Comparison of ENCODE assay signal across 8 mouse cellular contexts in genomic region chr3:28562612-28563332, GRCm38 (mm10).
DNase-seq lines count a peak whose midpoint lies in the region; ATAC-seq and TF ChIP-seq lines count a peak whose summit lies in the region.

No protein-coding gene starts in this region.

- H3K27me3 ChIP-seq in hindbrain, embryonic 10.5 days (ENCODE audit: insufficient read depth, poor library complexity, severe bottlenecking) = no peaks in the 10 kb centered on the region
- no peaks in the 10 kb centered on the region for H3K27me3 ChIP-seq in hindbrain, embryonic 16.5 days (replicated peaks; ENCODE audit: control insufficient read depth, insufficient read depth, low read length)
- H3K27me3 ChIP-seq in kidney, embryonic 14.5 days (ENCODE audit: control insufficient read depth, insufficient read depth, low read length) = no peaks in the 10 kb centered on the region

- 78% methylated on average over 10 of the region's 10 CpGs for WGBS in hindbrain, embryonic 10.5 days
- WGBS in hindbrain, embryonic 16.5 days = 83% methylated on average over 10 of the region's 10 CpGs
- 66% methylated on average over 10 of the region's 10 CpGs for WGBS in kidney, embryonic 14.5 days

- H3K4me2 ChIP-seq in hindbrain, embryonic 16.5 days (ENCODE audit: low read length) = no peak overlapping the region
- no peak overlapping the region for H3K4me2 ChIP-seq in kidney, embryonic 14.5 days (replicated peaks; ENCODE audit: low read depth, low read length)

- no peak for ATAC-seq in hindbrain, embryonic 16.5 days
- peak; percentile 81 for ATAC-seq in kidney, embryonic 14.5 days (ENCODE audit: low FRiP score, low TSS enrichment)
- ATAC-seq in monocyte, adult 5-6 weeks (replicated peaks; ENCODE audit: insufficient number of reproducible peaks, low FRiP score, low TSS enrichment, poor library complexity, severe bottlenecking) = no peak

- H3K36me3 ChIP-seq in hindbrain, embryonic 10.5 days = 0 out of 2 replicates have a peak, but pooled peaks cover 6% of the 10 kb centered on the region
- H3K36me3 ChIP-seq in hindbrain, embryonic 16.5 days (ENCODE audit: control insufficient read depth, insufficient read depth, low read length) = peaks cover 16% of the 10 kb centered on the region
- H3K36me3 ChIP-seq in ES-E14 (ENCODE audit: control insufficient read depth, insufficient read depth, low read length, poor library complexity, severe bottlenecking) = no peaks in the 10 kb centered on the region
- no peaks in the 10 kb centered on the region for H3K36me3 ChIP-seq in kidney, embryonic 14.5 days (ENCODE audit: control insufficient read depth, insufficient read depth, low read length)

- DNase-seq in hindbrain, embryonic 10.5 days (ENCODE audit: low spot score) = peak; percentile 25
- DNase-seq in ES-E14 (ENCODE audit: low read depth, low spot score) = peak; percentile 41
- DNase-seq in cerebellum, postnatal 36 days = peak; percentile 30 to 34
- DNase-seq in skeletal muscle tissue, adult 2 months (ENCODE audit: low read depth, low spot score) = peak; percentile 67
- DNase-seq in right cerebral cortex, adult 18-20 months = no peak

- in situ Hi-C loops in ES-E14 (cut with MboI; ENCODE audit: low sequenced_read_pairs in 2 of 2, unreplicated experiment in 2 of 2) = loop anchor here in 1 of 2 experiments (10.0 kb wide), 1 partner anchor 412 kb away; no protein-coding TSS in a partner anchor

- H3K9ac ChIP-seq in hindbrain, embryonic 16.5 days (ENCODE audit: low read depth, low read length) = no peak overlapping the region
- no peak overlapping the region for H3K9ac ChIP-seq in ES-E14 (ENCODE audit: insufficient read depth, low read depth, low read length, poor library complexity, severe bottlenecking)
- no peak overlapping the region for H3K9ac ChIP-seq in kidney, embryonic 14.5 days (ENCODE audit: low read depth, low read length)

- no peak overlapping the region for H3K27ac ChIP-seq in hindbrain, embryonic 10.5 days
- no peak overlapping the region for H3K27ac ChIP-seq in hindbrain, embryonic 16.5 days (ENCODE audit: low read depth, low read length)
- no peak overlapping the region for H3K27ac ChIP-seq in ES-E14 (ENCODE audit: insufficient read depth, low read depth, low read length, poor library complexity, severe bottlenecking)
- H3K27ac ChIP-seq in kidney, embryonic 14.5 days (ENCODE audit: low read depth, low read length) = no peak overlapping the region

- H3K4me1 ChIP-seq in hindbrain, embryonic 10.5 days (replicated peaks) = 0 out of 2 replicates have a peak, but pooled peaks cover 5% of the 10 kb centered on the region
- peaks cover 9% of the 10 kb centered on the region for H3K4me1 ChIP-seq in hindbrain, embryonic 16.5 days (ENCODE audit: control insufficient read depth, insufficient read depth, low read depth, low read length)
- H3K4me1 ChIP-seq in ES-E14 (ENCODE audit: control insufficient read depth in 2 of 2, insufficient read depth in 2 of 2, low read length in 2 of 2, poor library complexity in 1 of 2) = no peaks in the 10 kb centered on the region
- H3K4me1 ChIP-seq in kidney, embryonic 14.5 days (ENCODE audit: control insufficient read depth, insufficient read depth, low read length) = no peaks in the 10 kb centered on the region

- H3K4me3 ChIP-seq in hindbrain, embryonic 10.5 days = no peak overlapping the region
- H3K4me3 ChIP-seq in hindbrain, embryonic 16.5 days (ENCODE audit: low read length) = no peak overlapping the region
- no peak overlapping the region for H3K4me3 ChIP-seq in ES-E14 (ENCODE audit: insufficient read depth in 1 of 2, low read depth in 1 of 2, low read length in 2 of 2, poor library complexity in 1 of 2, severe bottlenecking in 1 of 2)
- H3K4me3 ChIP-seq in kidney, embryonic 14.5 days (ENCODE audit: low read length) = no peak overlapping the region

- H3K9me3 ChIP-seq in hindbrain, embryonic 10.5 days = 0 out of 2 replicates have a peak, but pooled peaks cover 2% of the 10 kb centered on the region
- H3K9me3 ChIP-seq in hindbrain, embryonic 16.5 days (ENCODE audit: control insufficient read depth, low read length) = no peaks in the 10 kb centered on the region
- H3K9me3 ChIP-seq in ES-E14 (ENCODE audit: control insufficient read depth, insufficient read depth, low read depth, low read length) = no peaks in the 10 kb centered on the region
- no peaks in the 10 kb centered on the region for H3K9me3 ChIP-seq in kidney, embryonic 14.5 days (ENCODE audit: control insufficient read depth, low read length)

TF ChIP-seq in ES-E14, 5 proteins besides CTCF, POLR2A, EP300 and RAD21:
- TF ChIP-seq HCFC1 (IDR thresholded peaks at IDR 0.05; ENCODE audit: borderline replicate concordance, insufficient read depth, low read length) = no peak
- TF ChIP-seq ZC3H11A (IDR thresholded peaks at IDR 0.05; ENCODE audit: borderline replicate concordance, low read depth, low read length) = peak; percentile 44; the same call in 1 of the 2 replicates
